9 mouse cellular contexts compared by ENCODE assay signal in genomic region chr16:91374253-91374634, GRCm38 (mm10). TPM values are rescaled to one million over a fixed set of nuclear protein-coding genes. Genes with fewer than 3 reads are reported as not detected.
DNase-seq lines count a peak whose midpoint lies in the region; ATAC-seq and TF ChIP-seq lines count a peak whose summit lies in the region.
"Had no signal": no experiment of that assay in that cellular context is flagged by ENCODE, and none has a peak within 500 bp of the region (broad histone marks: within the 10 kb centered on the region; RNA-seq: fewer than 3 reads in every experiment).

No protein-coding gene starts in this region.

- TF ChIP-seq CTCF in gastrocnemius, adult 2 months (IDR thresholded peaks at IDR 0.05): no peak

- H3K9ac ChIP-seq in lung, embryonic 15.5 days: no peak overlapping the region

- no peak for TF ChIP-seq POLR2A in myocyte (IDR thresholded peaks at IDR 0.05; ENCODE audit: insufficient read length, low read depth)

- intact Hi-C loops in gastrocnemius, adult 2 months (cut with DNase I): loop anchor here (5.0 kb wide), 1 partner anchor 33 kb away; the partner anchor contains the start of gene Il10rb

- H3K4me2 ChIP-seq in lung, embryonic 15.5 days: peak overlapping the region; percentile 61; the same call in 1 of the 2 replicates
- no peak overlapping the region for H3K4me2 ChIP-seq in myocyte (ENCODE audit: low read depth)

- no peak overlapping the region for H3ac ChIP-seq in myocyte (ENCODE audit: control insufficient read depth, insufficient read length)

- 73% methylated on average over 3 of the region's 3 CpGs for WGBS in lung, embryonic 15.5 days

- H3K27me3 ChIP-seq in lung, embryonic 15.5 days: no peaks in the 10 kb centered on the region
- H3K27me3 ChIP-seq in myocyte (ENCODE audit: control insufficient read depth, insufficient read depth, insufficient read length): no peaks in the 10 kb centered on the region
- H3K27me3 ChIP-seq: embryonic facial prominence, embryonic 12.5 days had no signal

- H3K79me2 ChIP-seq in myocyte (ENCODE audit: control insufficient read depth, insufficient read depth): peaks cover 23% of the 10 kb centered on the region

- peak overlapping the region; percentile 77 for H3K4me3 ChIP-seq in gastrocnemius, adult 2 months
- H3K4me3 ChIP-seq in lung, embryonic 15.5 days: peak overlapping the region; percentile 82
- H3K4me3 ChIP-seq in myocyte: peak overlapping the region; percentile 89

- ATAC-seq in lung, embryonic 15.5 days (ENCODE audit: borderline replicate concordance, extremely low read depth, low FRiP score, low TSS enrichment): no peak
- peak; percentile 29 for ATAC-seq in inflammation-experienced regulatory T-cells, adult 6 months

- no peaks in the 10 kb centered on the region for H3K9me3 ChIP-seq in lung, embryonic 15.5 days
- H3K9me3 ChIP-seq: embryonic facial prominence, embryonic 12.5 days had no signal

- H3K36me3 ChIP-seq in lung, embryonic 15.5 days: 0 out of 2 replicates have a peak, but pooled peaks cover 4% of the 10 kb centered on the region
- no peaks in the 10 kb centered on the region for H3K36me3 ChIP-seq in myocyte (ENCODE audit: control insufficient read depth, insufficient read depth)

- H3K4me1 ChIP-seq in lung, embryonic 15.5 days: peaks cover 32% of the 10 kb centered on the region

- H3K27ac ChIP-seq in gastrocnemius, adult 2 months: peak overlapping the region; percentile 97
- no peak overlapping the region for H3K27ac ChIP-seq in lung, embryonic 15.5 days

- no peak for DNase-seq in gastrocnemius, adult 2 months
- DNase-seq in gastrocnemius, postnatal 4 days (ENCODE audit: low spot score in 2 of 2): no peak
- no peak for DNase-seq in lung, postnatal 14 days
- no peak for DNase-seq in gastrocnemius, adult 8-10 months (ENCODE audit: low spot score in 2 of 2)
- DNase-seq in cerebellum, adult 9-11 months: no peak

TF ChIP-seq in myocyte, 11 proteins besides CTCF, POLR2A, EP300 and RAD21:
- TF ChIP-seq CEBPB (IDR thresholded peaks at IDR 0.05; ENCODE audit: insufficient read depth, poor library complexity, severe bottlenecking) (no peak), USF1 (IDR thresholded peaks at IDR 0.05; ENCODE audit: low read depth) (no peak), REST (IDR thresholded peaks at IDR 0.05; ENCODE audit: insufficient read depth, insufficient read length) (no peak), SRF (IDR thresholded peaks at IDR 0.05; ENCODE audit: control insufficient read depth, insufficient read length, low read depth) (no peak), POLR2AphosphoS2 (IDR thresholded peaks at IDR 0.05; ENCODE audit: insufficient read length, low read depth) (no peak)

RNA-seq across cellular contexts. Expression of gene Ifnar2, which starts 1.7 kb away (rescaled TPM):
- 10 to 100 TPM in 1 of 2 experiments, 1 to 10 TPM in 1; 6.8 to 11.4 TPM for total RNA-seq in gastrocnemius, adult 2 months (2021)
- 10 to 100 TPM; 26.1 to 31.4 TPM for total RNA-seq in gastrocnemius, postnatal 4 days (2021)
- 61.9 and 70.3 TPM in 2 replicates for polyA plus RNA-seq in lung, embryonic 15.5 days (2015; fragmentation: Nextera tagmentation; extraction: Ambion mirVana)
- 10 to 100 TPM; 44.5 to 50.8 (median 46.5) TPM for polyA plus RNA-seq in inflammation-experienced regulatory T-cells, adult 6 months (2017; shearing (Covaris generic))
- polyA plus RNA-seq in myocyte (2012; fragmentation: generic; extraction: Trizol): 47.0 TPM
- 1 to 10 TPM; 2.6 to 5.1 (median 4.2) TPM for total RNA-seq in gastrocnemius, adult 8-10 months (2022)

RNA-seq across cellular contexts. Expression of gene Gm21970, which starts 17.3 kb away (rescaled TPM):
- under 1 TPM in 1 of 2 experiments, not detected in 1; 0.45 TPM for total RNA-seq in gastrocnemius, adult 2 months (2021)
- not detected for total RNA-seq in gastrocnemius, postnatal 4 days (2021)
- polyA plus RNA-seq in lung, embryonic 15.5 days (2015; fragmentation: Nextera tagmentation; extraction: Ambion mirVana): 0.36 TPM in 1 of 2 replicates, not detected in the other
- 1 to 10 TPM in 1 of 3 experiments, not detected in 2; 2.6 TPM for polyA plus RNA-seq in inflammation-experienced regulatory T-cells, adult 6 months (2017; shearing (Covaris generic))
- not detected for polyA plus RNA-seq in myocyte (2012; fragmentation: generic; extraction: Trizol)
- 1 to 10 TPM in 1 of 4 experiments, not detected in 3; 1.3 TPM for total RNA-seq in gastrocnemius, adult 8-10 months (2022)
- polyA plus RNA-seq: embryonic facial prominence, embryonic 12.5 days had no signal

RNA-seq across cellular contexts. Expression of gene Il10rb, which starts 31.7 kb away (rescaled TPM):
- total RNA-seq in gastrocnemius, adult 2 months (2021): 1 to 10 TPM; 6.2 to 7.9 TPM
- total RNA-seq in gastrocnemius, postnatal 4 days (2021): 10 to 100 TPM; 26.3 to 27.4 TPM
- 45.0 and 49.5 TPM in 2 replicates for polyA plus RNA-seq in lung, embryonic 15.5 days (2015; fragmentation: Nextera tagmentation; extraction: Ambion mirVana)
- polyA plus RNA-seq in inflammation-experienced regulatory T-cells, adult 6 months (2017; shearing (Covaris generic)): 100 to 1,000 TPM in 2 of 3 experiments, 10 to 100 TPM in 1; 95.7 to 124 (median 113) TPM
- 13.7 TPM for polyA plus RNA-seq in myocyte (2012; fragmentation: generic; extraction: Trizol)
- total RNA-seq in gastrocnemius, adult 8-10 months (2022): 1 to 10 TPM; 4.4 to 6.4 (median 5.0) TPM
